Mouse (Mus musculus) adrenal gland, adult 8-10 months (tissue): Measurements from ENCODE around the gene A630073D07Rik. TPM values are rescaled to one million over a fixed set of nuclear protein-coding genes. Genes with fewer than 3 reads are reported as not detected.
"Not testable (repeated sequence)": the region's sequence is repeated elsewhere in the genome, so short reads cannot be mapped to it uniquely, and the experiment has no call there.

Source experiments
- DNase-seq: peaks from one replicate; pipeline ENCODE4 v3.0.0; 2022
- total RNA-seq, 4 experiments: library from RNA; stranded (reverse); gene quantifications; 2 replicates each; pipeline ENCODE4 v1.2.4; 2022

A630073D07Rik gene
- total RNA-seq: not detected

GRCm38 (mm10) chr6:132651426-132651825 lies at the start of gene A630073D07Rik:
Gene A630073D07Rik, minus strand, starts transcription at chr6:132651526.
- no peak for DNase-seq

- no peak for DNase-seq
Measured at GRCm38 (mm10) chr6:132700907-132701306, 49.6 kb upstream of the A630073D07Rik start, which contains the start of gene Tas2r121. Gene Tas2r121, minus strand, starts transcription at chr6:132701007.

GRCm38 (mm10) chr6:132691596-132691995 lies 40.3 kb upstream of the A630073D07Rik start:
- DNase-seq: peak; percentile 18

DNA sequence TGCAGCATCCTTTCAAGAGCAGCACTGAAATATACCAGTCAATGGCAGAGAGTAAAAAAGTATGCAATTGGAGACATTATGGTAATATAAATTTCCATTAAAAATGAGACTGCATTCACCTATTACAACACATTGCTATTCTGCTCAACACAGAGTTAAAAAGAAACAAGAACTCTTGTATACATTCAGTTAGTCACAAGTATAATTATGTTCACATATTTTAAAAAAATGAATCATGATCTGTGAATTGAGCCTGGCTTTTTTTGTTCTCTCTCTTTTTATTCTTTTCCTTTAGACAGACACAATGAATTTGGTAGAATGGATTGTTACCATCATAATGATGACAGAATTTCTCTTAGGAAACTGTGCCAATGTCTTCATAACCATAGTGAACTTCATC lies 5.3 kb upstream of the A630073D07Rik start, which contains the start of gene Tas2r120:
Gene Tas2r120, plus strand, starts transcription at position 301 of the 400 bp plus-strand sequence.
- no peak for DNase-seq

GRCm38 (mm10) chr6:132649399-132649798 lies 1.9 kb downstream of the A630073D07Rik start:
- no peak for DNase-seq

GRCm38 (mm10) chr6:132595613-132596012 lies 55.7 kb downstream of the A630073D07Rik start, which contains the start of gene Prp2:
Gene Prp2, plus strand, starts transcription at chr6:132595913.
- DNase-seq: not testable (repeated sequence)

Other genes starting within 250 kb of the A630073D07Rik start
- not detected for gene Prh1, start 81.7 kb downstream of the A630073D07Rik start, total RNA-seq
- not detected for gene Prp2, start 55.6 kb downstream of the A630073D07Rik start, total RNA-seq
- not detected for gene Tas2r120, start 5.4 kb upstream of the A630073D07Rik start, total RNA-seq
- gene Tas2r121, start 49.5 kb upstream of the A630073D07Rik start, total RNA-seq: not detected
- gene Tas2r122, start 60.4 kb upstream of the A630073D07Rik start, total RNA-seq: not detected
- not detected for gene Tas2r115, start 86.5 kb upstream of the A630073D07Rik start, total RNA-seq
- not detected for gene Tas2r124, start 103.2 kb upstream of the A630073D07Rik start, total RNA-seq
- not detected for gene Tas2r102, start 110.6 kb upstream of the A630073D07Rik start, total RNA-seq
- not detected for gene Tas2r136, start 126.6 kb upstream of the A630073D07Rik start, total RNA-seq
- not detected for gene Tas2r117, start 151.3 kb upstream of the A630073D07Rik start, total RNA-seq
- not detected for gene Tas2r123, start 195.6 kb upstream of the A630073D07Rik start, total RNA-seq
- gene Tas2r116, start 203.9 kb upstream of the A630073D07Rik start, total RNA-seq: not detected
- not detected for gene Tas2r110, start 216.5 kb upstream of the A630073D07Rik start, total RNA-seq
- not detected for gene Tas2r113, start 241.5 kb upstream of the A630073D07Rik start, total RNA-seq